Mouse (Mus musculus) mature B cell (primary cell): ENCODE measurements around the gene Tsen2.

Experiments used
- in situ Hi-C: fragments of 300-500 bp; cut with MboI; formaldehyde crosslinking; loops from 2 replicates; pipeline ENCODE4 v1.14.3; 2019

The Tsen2 gene

DNA sequence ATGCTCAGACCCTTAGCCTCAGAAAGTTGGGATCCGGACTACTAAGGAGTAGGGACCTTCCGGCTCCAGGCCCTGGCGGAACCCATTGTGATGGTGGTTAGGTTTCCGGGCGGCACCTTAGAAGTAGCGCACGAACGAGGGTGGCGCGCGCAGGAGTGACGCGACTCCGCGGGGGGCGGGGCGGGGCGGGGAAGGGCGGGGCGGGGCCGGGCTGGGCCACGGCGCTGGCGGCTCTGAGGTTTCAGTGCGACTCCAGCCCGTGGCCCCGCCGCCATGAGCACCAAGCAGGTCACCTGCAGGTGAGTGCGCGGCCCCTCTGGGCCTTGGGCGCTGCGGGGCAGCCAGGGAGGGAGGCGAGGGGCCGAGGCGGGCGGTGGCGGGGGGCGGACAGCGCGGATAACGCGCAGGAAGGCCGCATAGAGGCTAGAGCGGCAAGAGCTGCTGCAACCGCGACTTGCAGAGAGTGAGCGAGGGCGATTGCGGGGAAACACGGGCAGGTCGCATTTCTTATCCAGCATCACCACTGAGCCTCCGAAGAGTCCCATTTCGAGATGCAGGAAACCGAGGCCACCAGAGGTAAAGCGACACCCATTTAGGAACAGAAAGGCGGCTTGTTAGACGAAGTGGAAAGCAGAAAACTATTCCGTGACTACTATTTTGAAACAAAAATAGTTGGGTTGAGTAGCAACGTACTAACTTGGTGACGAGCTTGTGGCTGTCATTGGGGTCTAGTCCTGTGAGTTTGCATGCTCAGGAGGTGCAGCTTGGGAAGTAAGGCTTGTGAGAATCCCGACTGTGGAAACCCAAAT, 57.5 kb downstream of the Tsen2 start, which contains the start of gene Mkrn2:
Gene Mkrn2, plus strand, starts transcription at position 188 of the 809 bp plus-strand sequence.
- in situ Hi-C loops, result no loop called here

DNA sequence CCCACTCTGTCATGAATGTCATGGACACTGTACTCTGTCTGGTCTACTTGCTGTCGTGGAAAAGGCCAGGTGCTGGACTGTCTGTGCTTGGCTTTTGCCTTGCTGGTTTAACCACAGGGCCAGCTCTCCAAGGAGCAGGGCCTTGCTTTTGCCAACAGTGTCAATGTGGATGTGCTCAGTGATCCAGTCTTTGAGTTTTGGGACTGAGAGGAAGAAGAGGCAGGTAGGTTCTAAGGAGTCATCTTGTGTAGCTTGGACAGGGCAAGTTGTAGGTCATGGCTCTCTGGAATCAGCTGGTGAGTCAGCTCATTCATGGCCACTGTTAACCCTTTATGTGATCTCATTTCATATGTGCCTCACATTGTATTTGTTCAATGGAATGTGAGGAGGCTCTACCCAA, 62.0 kb downstream of the Tsen2 start:
- in situ Hi-C loops, result no loop called here

DNA sequence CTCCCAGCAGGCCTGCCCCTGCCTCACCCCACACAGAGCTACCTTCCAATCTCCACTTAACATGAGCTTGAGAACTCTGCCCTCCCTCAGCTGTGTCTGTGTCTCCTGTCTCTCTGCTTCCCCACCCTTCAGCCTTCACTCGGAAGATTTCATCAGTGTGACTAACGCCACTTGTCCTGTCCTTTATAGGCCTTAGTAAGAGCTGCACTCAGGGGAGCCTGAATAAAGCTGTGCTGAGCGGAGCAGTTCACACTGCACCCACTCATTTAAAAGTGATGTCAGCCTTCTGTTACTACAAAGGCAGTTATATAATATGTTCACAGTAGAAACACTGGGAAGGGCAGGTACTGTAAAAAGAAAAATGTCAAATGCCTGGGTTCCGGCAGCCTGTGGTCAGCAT, 63.0 kb downstream of the Tsen2 start:
- in situ Hi-C loops, result no loop called here

DNA sequence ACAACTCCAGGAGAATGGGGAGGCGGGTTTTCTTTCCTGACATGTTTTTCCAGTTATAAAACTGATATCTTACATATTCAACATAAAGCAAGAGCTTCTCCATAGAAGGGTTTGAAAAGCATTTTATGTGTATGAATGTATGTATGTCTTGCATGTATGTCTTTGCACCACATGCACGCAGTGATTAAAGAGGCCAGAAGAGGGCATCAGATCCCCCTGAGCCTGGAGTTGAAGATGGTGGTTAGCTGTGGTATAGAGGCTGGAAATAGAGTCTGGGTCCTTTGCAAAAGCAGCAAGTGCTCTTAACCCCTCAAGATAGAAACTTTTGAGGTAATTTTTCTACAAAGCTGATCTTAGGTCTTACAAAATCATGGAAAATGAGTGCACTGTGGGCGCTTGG, 64.7 kb downstream of the Tsen2 start:
- in situ Hi-C loops, result no loop called here

DNA sequence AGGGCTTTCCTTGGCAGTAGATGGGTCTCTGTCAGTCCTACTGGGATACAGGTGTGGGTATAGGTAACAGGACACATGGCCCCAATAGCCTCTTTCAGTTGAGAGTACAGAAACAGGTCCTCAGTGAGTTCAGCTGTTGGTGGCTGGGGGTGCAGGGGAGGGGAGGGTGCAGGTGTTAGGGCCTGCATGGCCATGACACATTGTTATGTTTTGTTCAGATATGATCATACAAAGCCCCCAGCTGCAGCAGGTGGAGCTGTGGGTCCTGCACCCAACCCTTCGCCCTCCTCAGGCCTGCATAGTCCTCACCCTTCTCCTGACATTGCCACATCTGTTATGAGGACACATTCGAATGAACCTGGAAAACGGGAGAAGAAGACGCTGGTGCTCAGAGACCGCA, 65.8 kb downstream of the Tsen2 start:
- in situ Hi-C loops, result no loop called here

DNA sequence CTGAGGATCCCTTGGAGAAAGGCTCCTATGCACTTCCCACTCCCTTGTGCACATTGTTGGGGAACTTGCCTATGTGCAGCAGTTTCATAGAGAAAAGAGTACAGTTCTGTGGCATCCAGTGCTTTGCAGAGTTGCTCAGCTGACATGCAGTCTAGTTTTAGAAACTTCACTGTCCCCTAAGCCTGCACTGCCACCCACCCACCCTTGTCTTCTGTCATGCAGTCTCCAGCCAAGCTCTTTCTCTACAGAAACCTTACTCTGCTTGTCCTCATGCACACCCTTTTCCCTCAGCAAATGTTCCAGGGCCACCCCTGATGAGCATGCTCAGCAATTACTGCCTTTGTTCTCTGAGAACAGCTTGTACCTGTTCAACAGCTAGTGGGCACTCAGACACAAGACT, 69.3 kb downstream of the Tsen2 start:
- in situ Hi-C loops, result no loop called here

DNA sequence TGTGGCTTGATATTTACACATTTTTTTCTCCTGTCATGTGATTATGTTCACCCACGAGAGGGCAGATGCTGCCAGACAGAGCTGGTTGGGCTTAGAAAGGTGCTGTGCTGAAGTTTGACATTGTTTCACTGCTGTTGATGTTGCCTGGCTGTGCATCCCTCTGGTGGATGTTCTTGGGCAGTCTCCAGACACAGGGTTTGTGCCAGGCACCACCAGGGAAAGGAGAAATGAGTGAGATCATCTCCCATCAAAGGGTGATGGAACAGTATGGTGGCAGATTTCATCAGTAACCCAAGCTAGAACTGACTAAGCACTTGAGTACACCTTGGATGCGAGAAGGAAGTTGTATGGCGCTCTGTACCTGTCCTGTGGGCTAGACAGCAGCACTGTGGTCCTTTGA, 71.5 kb downstream of the Tsen2 start:
- in situ Hi-C loops, result no loop called here

DNA sequence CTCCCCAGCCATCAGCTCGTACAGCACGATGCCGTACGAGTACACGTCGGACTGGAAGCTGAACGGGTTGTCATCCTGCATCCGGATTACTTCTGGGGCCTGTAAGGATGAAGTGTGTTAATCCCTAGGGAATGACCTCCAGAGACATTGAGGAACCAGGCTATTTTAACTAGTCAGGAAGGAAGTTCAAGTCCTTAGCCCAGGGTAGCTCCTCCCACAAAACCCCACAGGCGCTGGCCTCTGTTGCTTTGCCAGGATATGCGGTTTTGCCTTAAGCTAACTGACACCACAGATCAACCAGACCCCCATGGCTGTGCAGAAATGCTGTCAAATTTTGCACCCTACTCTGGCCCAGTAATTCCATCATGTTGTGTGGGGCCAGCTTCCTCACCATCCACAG, 75.4 kb downstream of the Tsen2 start:
- in situ Hi-C loops, result no loop called here

DNA sequence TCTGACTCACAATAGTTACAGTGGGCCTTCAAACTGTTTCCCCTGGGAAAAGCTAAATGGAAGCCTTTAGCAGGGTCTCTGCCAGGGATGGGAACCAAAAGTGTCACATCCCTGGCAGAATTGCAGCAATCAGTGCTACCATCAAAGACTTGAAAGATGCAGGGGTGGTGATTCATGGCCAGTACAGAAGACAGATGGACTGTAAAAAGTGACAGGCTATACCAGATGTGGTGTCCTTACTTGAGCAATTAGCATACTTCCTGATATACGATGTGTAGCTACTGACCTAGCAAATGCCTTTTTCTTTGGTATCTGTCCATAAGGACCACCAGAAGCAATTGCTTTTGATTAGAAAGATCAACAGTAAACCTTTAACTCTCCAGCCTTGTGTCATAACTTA, 76.5 kb downstream of the Tsen2 start:
- in situ Hi-C loops, result no loop called here

DNA sequence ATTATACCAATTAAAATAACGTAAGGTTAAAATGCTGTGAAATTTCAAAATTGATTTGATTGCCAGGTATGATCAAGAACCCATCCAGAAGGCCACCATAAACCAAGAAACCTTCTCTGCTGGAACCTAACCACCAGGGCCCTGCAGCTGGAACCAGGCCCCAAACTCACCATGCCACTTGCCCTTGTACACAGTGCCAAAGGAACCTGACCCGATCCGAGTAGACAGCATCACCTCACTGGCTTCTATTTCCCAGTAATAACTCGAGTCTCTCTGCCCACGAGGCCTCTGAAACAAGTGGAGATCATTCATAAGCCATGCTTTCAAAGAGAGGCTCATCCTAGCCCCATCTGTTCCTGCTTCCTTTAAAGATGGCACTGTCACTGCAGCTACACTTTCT, 81.7 kb downstream of the Tsen2 start:
- in situ Hi-C loops, result no loop called here
